Mouse (Mus musculus) central nervous system, embryonic 18 days (tissue): ENCODE data around the gene Kank2. TPM values are rescaled to one million over a fixed set of nuclear protein-coding genes. Genes with fewer than 3 reads are reported as not detected.

Experiments used
- polyA plus RNA-seq: library from polyadenylated mRNA; depleted of rRNA; stranded (reverse); fragments of >200 nt; gene quantifications from 2 replicates; pipeline ENCODE4 v1.2.3, GENCODE M21; 2012; rRNA removed

Gene Kank2
- polyA plus RNA-seq: 5.3 and 5.6 TPM in 2 replicates

GRCm38 (mm10) chr9:21798345-21799009, at the start of gene Kank2:
Gene Kank2, minus strand, starts transcription at chr9:21798744.

GRCm38 (mm10) chr9:21835258-21835912, 36.8 kb upstream of the Kank2 start, which contains the start of gene Angptl8:
Gene Angptl8, plus strand, starts transcription at chr9:21835510.

GRCm38 (mm10) chr9:21760155-21761088, 38.1 kb downstream of the Kank2 start, which contains the start of gene Spc24:
Gene Spc24, minus strand, starts transcription at chr9:21760303.

GRCm38 (mm10) chr9:21723377-21724146, 75.0 kb downstream of the Kank2 start, which contains the start of gene Ldlr:
Gene Ldlr, plus strand, starts transcription at chr9:21723483.

Other genes with a start within 250 kb of the Kank2 start
- 69.6 and 69.8 TPM in 2 replicates for gene Timm29, start 206.0 kb downstream of the Kank2 start, polyA plus RNA-seq
- gene Yipf2, start 205.9 kb downstream of the Kank2 start, polyA plus RNA-seq: 15.7 and 17.7 TPM in 2 replicates
- gene Smarca4, start 182.6 kb downstream of the Kank2 start, polyA plus RNA-seq: 132 and 146 TPM in 2 replicates
- 21.0 and 21.6 TPM in 2 replicates for gene Ldlr, start 75.3 kb downstream of the Kank2 start, polyA plus RNA-seq
- 12.6 and 14.0 TPM in 2 replicates for gene Spc24, start 38.4 kb downstream of the Kank2 start, polyA plus RNA-seq
- gene Angptl8, start 36.8 kb upstream of the Kank2 start, polyA plus RNA-seq: not detected in 2 replicates
- 46.2 and 49.9 TPM in 2 replicates for gene Dock6, start 53.9 kb upstream of the Kank2 start, polyA plus RNA-seq
- gene Rab3d, start 119.4 kb upstream of the Kank2 start, polyA plus RNA-seq: 32.4 and 36.8 TPM in 2 replicates
- 21.0 and 21.3 TPM in 2 replicates for gene Ccdc159, start 128.7 kb upstream of the Kank2 start, polyA plus RNA-seq
- gene Tmem205, start 128.8 kb upstream of the Kank2 start, polyA plus RNA-seq: 44.9 and 51.9 TPM in 2 replicates
- 170 and 195 TPM in 2 replicates for gene Plppr2, start 138.3 kb upstream of the Kank2 start, polyA plus RNA-seq
- 7.5 and 7.9 TPM in 2 replicates for gene Swsap1, start 157.0 kb upstream of the Kank2 start, polyA plus RNA-seq
- gene Epor, start 164.8 kb upstream of the Kank2 start, polyA plus RNA-seq: 1.0 and 1.5 TPM in 2 replicates
- gene Rgl3, start 190.7 kb upstream of the Kank2 start, polyA plus RNA-seq: 2.0 and 2.2 TPM in 2 replicates
- gene Ccdc151, start 203.9 kb upstream of the Kank2 start, polyA plus RNA-seq: 6.9 and 8.4 TPM in 2 replicates
- gene Prkcsh, start 204.1 kb upstream of the Kank2 start, polyA plus RNA-seq: 90.4 and 102 TPM in 2 replicates